Mouse (Mus musculus): ENCODE measurements around the gene Tmed4.

- TF ChIP-seq POLR2A (IDR thresholded peaks at IDR 0.05; ENCODE audit: low read depth, low read length) (no peak), CTCF (IDR thresholded peaks at IDR 0.05; ENCODE audit: extremely low read depth, insufficient read depth, insufficient read length, insufficient replicate concordance) (no peak)
Observed at GRCm38 (mm10) chr11:6276466-6276865, 1.8 kb upstream of the Tmed4 start.
